Mouse (Mus musculus) bone marrow macrophage, adult 2 months (primary cell): ENCODE measurements around the gene Faf1.

Experiments used
- CTCF ChIP-seq: IDR thresholded peaks from 2 replicates; pipeline ENCODE4 v1.5.1; 2012; ENCODE audit warnings: low read depth, mild to moderate bottlenecking, low read length, moderate library complexity
- POLR2A ChIP-seq: IDR thresholded peaks from 2 replicates; pipeline ENCODE4 v1.6.1; 2012; ENCODE audit warnings: mild to moderate bottlenecking, low read depth, low read length, borderline replicate concordance

DNA sequence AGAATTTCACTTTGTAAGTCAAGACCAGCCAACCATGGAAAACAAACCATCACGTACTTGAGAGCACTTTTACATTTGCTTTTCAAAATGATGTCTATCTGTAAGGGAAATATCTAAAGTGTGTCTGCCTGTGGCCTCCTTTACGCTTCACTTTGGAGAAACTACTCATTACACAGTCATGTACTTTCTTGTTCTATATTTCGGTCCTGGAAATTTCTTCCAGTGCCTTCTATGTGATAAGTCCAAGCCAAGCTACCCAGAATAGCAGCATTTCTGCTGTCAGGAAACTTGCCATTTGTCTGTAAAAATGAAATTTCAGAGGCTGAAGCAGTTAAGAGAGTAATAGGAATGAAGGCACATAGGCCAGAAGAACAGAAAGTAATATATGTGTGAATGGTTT, 228.1 kb downstream of the Faf1 start:
- TF ChIP-seq POLR2A = no peak
- no peak for TF ChIP-seq CTCF
